Mouse (Mus musculus) cerebellum, postnatal 36 days (tissue): ENCODE measurements around the gene Camk1.
"Not testable (repeated sequence)": the region's sequence is repeated elsewhere in the genome, so short reads cannot be mapped to it uniquely, and the experiment has no call there.

Source experiments
- DNase-seq, 2 experiments: peaks; one replicate each; pipeline ENCODE4 v3.0.0; 2021 to 2022; ENCODE audit warnings: mixed read lengths in 2 of 2

Gene Camk1

DNA sequence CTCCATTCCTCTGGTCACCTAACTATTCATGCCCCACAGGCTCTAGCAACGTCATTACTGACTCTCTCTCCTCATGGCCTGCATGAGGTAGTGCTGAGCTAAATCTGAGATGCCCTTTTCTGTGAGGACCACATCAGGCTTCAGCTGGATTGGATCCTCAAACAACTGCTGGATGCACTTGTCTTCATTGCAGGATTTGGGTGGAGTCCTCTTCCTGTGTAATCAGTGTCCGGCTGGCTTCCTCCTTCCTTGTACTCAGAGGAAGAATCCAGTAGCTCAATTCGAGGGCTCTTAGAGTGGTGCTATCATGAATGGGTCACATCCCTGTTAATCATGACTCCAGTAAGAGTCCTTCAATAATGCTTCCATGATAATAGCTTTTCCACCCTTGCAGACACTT is 9.9 kb upstream of the Camk1 start:
- DNase-seq = no peak

DNA sequence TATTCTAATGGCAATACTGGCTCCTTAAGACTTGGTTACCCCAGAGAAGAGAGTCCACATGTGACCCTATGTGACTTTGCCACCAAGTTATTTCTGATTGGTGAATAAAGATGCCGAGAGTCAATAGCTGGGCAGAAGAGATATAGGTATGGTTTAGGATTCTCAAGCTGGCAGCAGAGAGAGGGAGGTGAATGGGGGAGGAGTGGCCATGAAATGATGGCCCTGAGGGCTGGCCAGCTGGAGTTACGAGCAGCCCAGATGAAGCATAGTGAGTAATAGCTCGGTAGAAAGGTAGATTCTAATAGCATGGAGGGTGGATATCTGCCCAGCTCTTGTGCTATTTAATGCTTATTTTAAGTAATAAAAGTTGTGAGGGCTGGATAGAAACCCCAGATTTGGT is 9.0 kb upstream of the Camk1 start:
- no peak for DNase-seq

DNA sequence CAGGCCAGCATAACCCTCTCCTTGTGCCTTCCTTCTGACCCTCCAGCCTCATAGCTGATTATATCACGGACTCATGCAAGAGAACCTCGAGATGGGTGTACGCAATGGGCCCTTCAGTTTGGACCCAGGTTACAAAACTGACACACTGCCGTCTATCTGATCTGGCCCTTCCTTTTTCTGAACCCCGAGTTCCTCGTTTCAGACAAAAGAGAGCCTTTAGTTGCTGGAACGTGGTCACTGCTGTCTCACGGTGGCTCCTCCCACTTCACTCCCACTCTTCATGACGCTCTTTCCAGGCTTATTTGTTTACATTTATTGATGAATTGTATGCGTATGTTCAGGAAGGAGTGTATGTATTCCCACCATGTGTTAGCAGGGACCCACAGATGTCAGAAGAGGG is 7.9 kb upstream of the Camk1 start:
- DNase-seq = no peak

DNA sequence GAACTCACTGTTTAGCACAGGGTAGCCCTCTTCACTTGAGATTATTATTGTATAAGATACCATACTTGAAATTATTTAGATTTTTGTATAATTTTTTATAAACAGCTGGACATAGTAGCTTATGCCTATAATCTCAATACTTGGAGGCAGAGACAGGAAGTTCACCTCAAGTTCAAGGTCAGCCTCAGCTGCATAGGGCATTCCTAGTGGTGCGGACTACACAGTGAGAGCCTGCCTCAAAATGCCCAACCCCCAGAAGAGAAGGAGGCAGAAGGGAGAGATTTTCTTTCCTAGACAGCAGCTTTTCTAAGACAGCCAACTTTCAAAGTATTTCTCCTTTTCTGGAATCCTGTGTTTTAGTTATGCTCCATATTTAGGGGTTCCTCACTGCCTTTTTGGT is 7.4 kb upstream of the Camk1 start:
- no peak for DNase-seq

DNA sequence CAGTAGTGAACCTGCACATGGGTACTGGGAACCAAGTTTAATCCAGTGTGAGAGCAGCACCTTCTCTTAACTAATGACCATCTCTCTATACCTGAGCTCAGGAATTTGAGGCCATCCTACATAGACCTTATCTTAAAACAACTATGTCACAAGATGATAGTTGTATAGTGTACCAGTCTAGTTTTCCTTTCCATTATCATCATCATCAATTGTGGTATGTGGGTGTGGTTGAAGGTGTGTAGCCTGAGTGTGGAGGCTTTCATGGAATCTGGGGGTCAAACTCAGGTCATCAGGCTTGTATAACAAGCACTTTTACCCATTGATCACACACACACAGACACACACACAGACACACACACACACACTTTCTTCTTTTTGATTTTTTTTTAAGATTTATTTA is 6.8 kb upstream of the Camk1 start:
- DNase-seq = no peak

DNA sequence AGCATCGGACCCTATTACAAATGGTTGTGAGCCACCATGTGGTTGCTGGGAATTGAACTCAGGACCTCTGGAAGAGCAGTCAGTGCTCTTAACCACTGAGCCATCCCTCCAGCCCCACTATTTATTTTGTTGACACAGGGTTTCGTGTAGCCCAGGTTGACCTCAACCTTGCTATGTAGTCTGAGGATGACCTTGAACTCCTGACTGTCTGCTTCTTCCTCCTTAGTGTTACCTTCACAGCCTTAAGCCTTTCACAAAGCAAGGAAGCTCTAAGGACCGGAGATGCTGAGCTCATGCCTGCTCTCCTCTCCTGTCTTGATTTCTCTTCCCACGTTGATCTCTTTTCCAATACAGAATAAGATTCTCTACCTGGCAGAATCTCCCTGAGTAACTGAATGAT is 3.1 kb upstream of the Camk1 start:
- DNase-seq = no peak

DNA sequence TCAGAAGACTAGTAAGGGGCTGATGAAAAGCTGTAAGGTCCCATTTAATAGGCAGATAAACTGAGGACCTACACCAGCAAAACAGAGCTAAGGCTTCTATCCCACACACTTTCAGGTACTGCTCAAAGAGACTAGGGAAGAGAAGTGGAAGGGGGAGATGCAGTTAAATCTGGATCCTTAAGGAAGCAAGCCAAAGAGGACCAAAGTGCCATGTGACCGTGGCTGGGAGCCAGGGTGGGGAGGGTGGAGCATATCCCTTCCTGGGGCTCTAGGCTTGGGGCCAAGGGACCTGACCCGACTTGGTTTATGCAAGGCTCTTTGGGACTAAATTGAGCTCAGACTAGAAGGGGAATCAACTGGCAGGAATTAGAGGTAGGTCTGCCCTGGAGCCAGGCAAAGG is 537 bp upstream of the Camk1 start:
- DNase-seq = peak; percentile 40 to 60

DNA sequence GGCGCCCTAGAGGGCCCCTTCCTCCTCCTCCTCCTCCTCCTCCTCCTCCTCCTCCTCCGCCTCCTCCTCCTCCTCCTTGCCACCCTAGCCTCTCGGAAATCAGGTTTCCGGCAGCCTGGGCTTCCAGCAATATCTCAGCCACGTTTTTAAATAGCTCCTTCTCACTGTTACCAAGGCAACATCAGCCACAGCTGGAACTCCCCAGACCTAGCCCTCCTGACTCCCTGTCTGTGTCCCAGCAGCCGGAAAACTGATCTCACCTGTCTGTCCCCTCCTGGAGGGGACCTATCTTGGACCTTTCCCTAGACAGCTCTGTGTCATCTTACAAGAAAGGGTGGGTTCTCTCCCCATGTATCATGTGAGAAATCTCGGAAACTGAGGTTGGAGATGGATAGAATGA is 1.5 kb downstream of the Camk1 start:
- DNase-seq = no peak

DNA sequence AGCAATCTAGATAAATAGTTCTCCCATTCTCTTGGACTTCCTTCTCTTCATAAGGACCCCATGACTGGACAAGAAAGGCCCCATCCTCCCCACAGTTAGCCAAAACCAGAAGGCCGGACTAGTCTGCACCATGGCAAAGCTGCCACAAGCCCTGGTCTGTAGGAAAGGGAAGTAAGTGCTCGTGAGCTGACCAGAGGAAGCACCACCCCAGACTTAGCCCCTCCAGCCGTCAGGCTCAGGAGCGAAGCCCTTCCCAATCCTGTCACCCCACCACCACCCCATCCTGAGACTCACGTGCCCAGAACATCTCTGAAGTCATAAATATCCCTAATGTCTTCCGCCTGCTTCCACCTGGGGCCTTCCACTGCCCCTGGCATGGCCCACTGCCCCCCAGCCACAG is 2.2 kb downstream of the Camk1 start:
- DNase-seq = no peak

DNA sequence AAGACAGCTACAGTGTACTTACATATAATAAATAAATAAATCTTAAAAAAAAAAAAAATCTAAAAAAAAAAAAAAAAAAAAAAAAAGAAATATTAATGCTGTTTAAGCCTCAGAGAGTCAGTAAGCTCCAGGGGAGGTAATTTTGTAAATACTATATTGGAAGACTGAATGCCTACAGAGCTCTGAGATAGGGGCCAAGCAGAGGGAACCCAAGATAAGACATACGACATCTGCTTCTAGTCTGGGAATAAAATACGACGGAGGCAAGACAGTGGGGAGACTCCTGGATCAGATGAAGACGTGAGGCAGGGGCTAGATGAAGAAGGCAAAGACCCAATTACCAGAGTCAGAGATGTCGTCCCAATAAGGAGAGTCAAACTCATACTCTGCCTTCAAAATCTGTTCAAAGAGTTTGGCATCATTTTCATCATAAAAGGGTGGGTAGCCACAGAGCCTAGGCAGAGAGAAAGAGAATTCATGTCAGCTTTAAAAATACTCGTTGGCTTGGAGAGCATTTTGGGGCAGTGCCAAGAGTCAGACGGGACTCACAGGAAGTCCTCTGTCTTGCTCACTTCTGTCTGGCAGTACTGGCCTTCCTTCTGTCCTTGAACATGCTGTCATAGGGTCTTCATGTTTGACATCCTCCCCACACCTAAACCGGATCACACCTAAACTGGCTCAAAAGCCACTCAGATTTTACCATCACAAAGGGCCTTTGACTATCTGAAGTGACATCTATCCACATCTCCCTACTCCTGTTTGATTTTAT is 6.7 kb downstream of the Camk1 start:
- no peak for DNase-seq

DNA sequence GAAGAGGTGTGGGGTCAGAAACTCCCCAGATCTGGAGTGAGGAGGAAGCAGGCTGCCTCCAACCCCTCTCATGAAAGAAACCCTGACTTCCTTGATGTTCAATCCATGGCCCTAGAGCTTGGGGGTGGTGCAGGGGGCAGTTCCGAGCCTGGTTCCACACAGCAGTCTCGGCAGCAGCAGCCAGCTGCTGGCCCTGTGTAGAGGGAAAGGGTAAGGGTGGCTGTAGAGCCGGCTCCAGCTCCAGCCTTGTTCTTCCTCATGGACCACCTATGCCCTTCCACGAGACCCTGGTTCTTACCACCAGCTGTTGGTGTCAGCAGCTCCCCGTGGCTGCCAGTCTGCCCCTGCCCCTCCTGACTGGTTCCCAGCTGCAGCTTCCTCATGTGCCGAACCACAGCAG is 9.6 kb downstream of the Camk1 start:
- DNase-seq = no peak

DNA sequence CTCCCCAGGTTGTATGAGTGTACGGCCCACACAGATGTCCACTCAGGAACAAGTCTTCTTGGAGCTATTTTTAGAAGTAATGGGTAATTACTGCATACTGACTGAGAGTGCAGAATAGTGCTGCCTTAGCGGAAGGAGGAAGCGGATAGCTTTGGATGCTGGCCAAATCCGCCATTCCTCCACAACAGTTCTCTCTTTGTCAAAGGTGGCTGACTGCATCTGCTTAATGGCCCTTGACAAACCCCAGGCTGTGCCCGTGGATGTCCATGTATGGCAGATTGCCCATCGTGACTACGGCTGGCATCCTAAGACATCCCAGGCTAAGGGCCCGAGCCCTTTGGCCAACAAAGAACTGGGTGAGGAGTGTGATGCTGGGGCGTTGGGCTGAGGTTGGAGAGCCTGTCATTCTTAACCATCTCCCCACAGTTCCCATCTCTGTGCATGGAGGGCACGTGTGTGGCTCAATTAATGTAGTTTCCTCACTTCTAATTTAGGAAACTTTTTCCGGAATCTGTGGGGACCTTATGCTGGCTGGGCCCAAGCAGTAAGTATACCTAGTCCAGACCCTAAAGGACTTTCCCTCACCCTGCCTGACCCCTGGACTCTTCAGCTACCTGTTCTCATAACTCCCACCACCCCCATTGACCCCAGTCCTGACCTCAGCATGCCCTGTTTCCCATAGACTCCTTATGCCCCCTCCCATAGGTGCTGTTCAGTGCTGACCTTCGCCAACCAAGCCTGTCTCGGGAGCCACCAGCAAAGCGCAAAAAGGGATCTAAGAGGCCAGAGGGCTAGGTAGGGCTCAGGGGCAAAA is 10.4 kb downstream of the Camk1 start:
- peak; percentile 29 to 38 for DNase-seq

DNA sequence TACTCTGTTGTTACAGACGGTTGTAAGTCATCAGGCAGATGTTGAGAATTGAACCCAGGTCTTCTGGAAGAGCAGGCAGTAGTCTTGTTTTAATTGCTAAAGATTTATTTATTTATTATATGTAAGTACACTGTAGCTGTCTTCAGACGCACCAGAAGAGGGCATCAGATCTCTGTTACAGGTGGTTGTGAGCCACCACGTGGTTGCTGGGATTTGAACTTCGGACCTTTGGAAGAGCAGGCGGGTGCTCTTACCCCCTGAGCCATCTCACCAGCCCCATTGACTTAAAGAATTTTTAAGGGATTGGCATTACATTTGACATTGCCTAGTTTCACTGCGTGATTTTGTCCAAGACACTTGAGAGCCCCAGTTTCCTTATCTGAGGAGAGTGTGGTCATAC is 11.1 kb downstream of the Camk1 start:
- DNase-seq = not testable (repeated sequence)

DNA sequence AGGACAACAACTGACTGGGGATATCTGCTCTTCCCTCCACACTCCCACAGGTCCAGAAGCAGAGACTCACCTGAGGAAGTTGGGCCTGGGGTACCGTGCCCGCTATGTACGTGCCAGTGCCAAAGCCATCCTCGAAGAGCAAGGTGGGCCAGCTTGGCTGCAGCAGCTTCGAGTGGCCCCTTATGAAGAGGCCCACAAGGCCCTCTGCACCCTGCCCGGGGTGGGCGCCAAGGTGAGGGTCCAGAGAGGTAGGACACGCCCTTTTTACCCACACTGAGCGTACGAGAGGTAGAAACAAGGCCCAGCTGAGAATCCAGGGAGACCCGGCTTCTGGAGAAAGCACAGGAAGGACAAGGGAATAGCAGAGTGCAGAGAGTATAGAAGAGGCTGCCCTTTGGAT is 12.1 kb downstream of the Camk1 start:
- no peak for DNase-seq

DNA sequence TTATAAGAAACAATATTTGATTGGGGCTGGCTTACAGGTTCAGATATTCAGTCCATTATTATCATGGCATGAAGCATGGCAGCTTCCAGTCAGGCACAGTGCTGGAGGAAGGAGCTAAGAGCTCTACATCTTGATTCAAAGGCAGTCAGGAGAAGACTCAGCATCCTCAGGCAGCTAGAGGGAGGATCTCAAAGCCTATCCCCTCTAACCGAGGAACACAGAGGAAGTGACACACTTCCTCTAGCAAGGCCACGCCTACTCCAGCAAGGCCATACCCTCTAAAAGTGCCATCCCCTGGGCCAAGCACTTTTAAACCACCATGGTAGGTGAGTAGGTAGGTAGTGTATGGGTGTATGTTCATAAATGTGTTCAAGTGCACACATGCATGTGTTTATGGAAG is 13.2 kb downstream of the Camk1 start:
- DNase-seq = no peak

DNA sequence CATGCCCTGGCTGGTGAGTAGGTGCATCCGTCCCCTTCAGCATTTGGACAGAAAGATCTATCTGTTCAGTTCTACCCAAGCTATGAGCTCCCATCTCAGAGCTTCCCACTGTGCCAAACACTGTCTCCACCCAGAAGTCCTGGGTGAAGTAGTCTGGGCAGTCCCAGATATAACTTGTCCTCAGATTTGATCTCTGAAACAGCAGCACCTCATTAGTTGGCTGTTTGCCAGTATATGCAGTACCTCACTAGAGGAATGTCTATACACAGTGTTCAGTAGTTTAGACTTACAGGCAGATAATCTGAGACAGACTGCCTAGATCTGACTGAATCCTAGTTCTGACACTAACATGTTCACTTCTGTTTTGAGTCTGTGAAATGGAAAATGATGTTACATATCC is 14.4 kb downstream of the Camk1 start:
- DNase-seq = no peak

DNA sequence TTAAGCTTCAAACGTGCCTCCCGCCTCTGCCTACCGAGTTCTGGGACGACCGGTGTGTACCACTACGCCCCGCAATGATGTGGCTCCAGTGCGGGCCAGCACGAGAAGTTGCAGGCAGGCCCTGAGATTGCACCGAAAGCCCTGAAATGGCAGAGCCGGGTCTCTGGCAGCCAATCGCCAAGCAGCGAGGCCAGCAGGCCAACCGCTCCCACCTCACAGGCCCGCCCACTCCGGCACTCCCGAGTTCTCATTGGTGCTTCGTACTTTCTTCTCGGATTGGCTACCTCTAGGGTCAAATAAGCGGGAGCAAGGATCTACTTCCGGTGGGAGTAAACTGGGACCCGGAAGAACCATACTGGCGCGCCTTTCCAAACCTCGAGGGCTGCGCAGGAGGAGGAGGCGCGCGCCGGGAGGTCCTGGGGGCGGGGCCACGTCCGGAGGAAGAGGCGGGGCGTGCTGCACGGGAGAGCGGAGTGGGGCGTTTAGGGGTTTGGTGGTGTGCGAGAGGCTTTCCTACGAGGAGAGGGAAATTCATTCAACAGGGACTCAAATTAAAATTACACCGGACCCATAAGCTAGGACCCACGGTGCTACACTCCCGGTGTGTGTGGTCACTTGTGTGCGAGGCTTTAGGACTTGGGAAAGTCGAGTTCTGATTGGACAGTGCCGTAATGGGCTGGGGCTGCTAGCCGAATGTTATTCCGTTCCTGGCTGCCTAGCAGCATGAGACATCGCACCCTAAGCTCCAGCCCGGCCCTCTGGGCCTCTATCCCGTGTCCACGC is 17.1 kb downstream of the Camk1 start, which contains the start of gene Ogg1:
Gene Ogg1 (plus strand): TSS at position 440 of the 783 bp plus-strand sequence.
- peak; percentile 96 to 97 for DNase-seq

DNA sequence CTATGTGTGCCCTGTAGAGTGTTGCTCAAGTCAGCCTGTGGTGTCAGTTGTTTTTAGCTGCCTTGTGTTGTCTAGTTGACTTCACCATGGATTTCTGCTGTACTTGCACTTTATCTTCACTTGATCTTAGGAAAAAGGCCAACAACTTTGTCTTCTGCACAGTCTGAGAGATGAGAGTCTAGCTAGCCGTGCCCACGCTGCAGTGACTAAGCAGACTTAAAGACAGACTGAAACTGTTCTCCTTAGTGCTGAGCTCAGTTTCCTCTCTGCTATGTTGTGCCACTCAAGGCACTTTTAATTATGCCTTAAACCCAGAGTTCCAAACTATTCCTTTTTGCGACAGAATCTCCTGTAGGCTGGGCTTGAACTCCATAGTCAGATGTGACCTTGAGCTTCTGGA is 27.8 kb downstream of the Camk1 start:
- DNase-seq = no peak

DNA sequence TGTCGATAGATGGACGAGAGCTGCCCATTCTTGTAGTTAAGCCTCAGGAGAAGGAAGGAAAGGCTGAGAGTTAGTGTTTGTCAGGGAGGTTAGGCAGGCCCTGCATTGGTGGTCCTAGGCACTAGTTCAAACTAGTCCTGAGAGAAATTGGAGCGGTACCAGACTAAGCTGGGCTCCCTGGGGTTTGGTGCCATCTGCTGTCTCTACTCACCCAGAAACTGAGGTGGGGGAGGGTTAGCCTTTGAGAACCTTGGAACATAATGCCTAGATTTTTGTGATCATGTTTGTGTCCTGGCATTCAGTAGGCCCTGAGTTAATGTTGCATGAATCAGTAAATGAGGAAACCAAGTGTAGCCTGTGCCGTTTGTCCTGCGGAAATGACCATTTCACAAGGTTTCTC is 35.6 kb downstream of the Camk1 start:
- peak; percentile 82 to 85 for DNase-seq

DNA sequence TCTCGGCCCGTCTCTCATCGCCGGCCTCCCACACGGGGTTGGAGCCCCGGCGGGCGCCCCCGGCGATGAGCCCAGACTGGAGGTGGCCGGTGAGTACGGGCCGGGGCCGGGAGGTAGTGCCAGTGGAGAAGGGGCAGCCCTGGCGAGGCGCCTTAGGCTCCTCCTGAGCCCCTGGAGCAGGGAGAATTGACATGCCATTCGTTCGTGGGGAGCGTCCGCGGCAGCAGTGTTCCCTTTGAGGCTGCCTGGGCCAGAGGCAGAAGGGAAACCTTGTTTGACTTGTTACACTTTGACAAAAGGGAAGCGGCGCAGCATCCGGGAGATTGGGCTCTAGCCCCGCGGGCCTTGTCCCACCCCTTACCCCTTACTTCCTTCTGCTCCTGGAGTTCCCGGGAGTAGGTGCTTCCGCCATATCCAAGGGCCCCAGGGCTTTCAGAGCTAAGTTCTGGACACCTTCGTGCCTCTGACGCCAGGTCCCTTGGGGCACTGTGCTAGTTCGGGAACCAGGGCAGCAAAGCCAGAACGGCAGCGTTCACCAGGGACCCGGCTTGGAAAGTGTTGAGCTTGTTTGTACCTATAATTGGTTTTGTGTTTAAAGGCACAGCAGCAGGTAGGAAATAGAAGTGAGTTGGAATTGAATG is 36.2 kb downstream of the Camk1 start:
- peak; percentile 40 to 45 for DNase-seq

DNA sequence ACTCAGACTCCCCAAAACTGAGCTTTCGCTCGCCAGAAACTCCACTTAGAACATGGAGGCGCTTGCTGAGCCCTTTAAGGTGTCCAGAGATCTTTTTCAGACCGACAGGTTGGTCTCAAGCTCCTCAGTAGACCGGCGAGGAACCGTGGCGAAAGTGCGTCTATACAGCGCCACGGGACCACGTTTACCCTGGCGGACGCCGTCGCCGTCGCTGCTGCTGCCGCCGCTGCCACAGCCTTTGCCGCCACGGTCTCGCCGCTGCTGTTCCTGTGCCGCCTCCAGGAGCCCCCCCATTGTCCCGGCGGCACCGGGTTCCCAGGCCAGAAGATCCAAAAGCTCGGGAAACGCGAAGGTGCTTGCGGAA is 36.8 kb downstream of the Camk1 start, which contains the start of gene Brpf1:
Gene Brpf1 (plus strand): TSS at position 152 of the 364 bp plus-strand sequence.
- DNase-seq = no peak

DNA sequence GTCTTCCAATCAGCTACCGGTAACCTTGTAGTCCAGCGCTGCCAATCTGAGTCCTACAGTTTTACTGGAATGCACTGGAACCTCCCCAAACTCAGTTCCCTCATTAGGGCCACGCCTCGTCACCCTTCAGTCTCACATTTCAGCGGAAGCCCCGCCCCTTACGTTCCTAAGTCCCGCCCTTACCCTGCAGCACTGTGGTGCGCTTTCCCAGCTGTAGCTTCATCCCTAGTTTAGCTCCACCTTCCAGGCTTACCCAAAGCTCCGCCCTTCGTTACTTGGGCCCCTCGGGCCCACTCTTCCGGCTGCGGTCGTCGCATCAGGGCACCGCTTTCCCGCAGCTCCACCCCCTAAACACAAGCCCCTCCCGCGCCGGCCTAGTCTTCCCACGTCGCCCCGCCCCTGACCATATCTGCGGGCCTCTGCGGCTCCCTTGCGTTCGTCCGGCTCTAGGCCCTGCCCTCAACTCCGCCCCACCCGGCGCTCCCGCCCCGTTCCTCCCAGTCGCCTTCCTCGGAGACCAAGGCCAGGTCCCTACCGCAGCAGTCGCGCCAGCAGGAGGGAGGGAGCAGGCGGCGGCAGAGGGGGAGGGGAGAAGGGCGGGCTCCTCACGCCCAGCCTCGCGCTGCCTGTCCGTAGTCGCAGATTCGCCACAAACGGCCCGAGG is 37.3 kb downstream of the Camk1 start:
- DNase-seq = peak; percentile 96 to 99
